Mouse (Mus musculus): ENCODE results near the gene Park7. TPM values are rescaled to one million over a fixed set of nuclear protein-coding genes. Genes with fewer than 3 reads are reported as not detected.

The Park7 gene
- total RNA-seq (2014; fragmentation: Nextera tagmentation) (339 and 364 TPM in 2 replicates), total RNA-seq (2017) (415 and 488 TPM in 2 replicates)

- ATAC-seq (replicated peaks; ENCODE audit: low FRiP score, low TSS enrichment, poor library complexity, severe bottlenecking): peak; percentile 90
Measured at GRCm38 (mm10) chr4:150914290-150914733, at the start of gene Park7, which contains the start of gene Tnfrsf9. Gene Park7 (minus strand): TSS chr4:150914437. Gene Tnfrsf9 (plus strand): TSS chr4:150914562.

- ATAC-seq (replicated peaks; ENCODE audit: low FRiP score, low TSS enrichment, poor library complexity, severe bottlenecking): no peak
Measured at GRCm38 (mm10) chr4:150963711-150964110, 49.5 kb upstream of the Park7 start.

- no peak for ATAC-seq (replicated peaks; ENCODE audit: low FRiP score, low TSS enrichment, poor library complexity, severe bottlenecking)
Measured at GRCm38 (mm10) chr4:150962231-150962630, 48.0 kb upstream of the Park7 start.

- ATAC-seq (replicated peaks; ENCODE audit: low FRiP score, low TSS enrichment, poor library complexity, severe bottlenecking): no peak
Measured at GRCm38 (mm10) chr4:150958536-150958935, 44.3 kb upstream of the Park7 start.

GRCm38 (mm10) chr4:150957106-150957458 lies 42.8 kb upstream of the Park7 start:
- ATAC-seq (replicated peaks; ENCODE audit: low FRiP score, low TSS enrichment, poor library complexity, severe bottlenecking): no peak

GRCm38 (mm10) chr4:150956369-150957105 lies 42.3 kb upstream of the Park7 start:
- ATAC-seq (replicated peaks; ENCODE audit: low FRiP score, low TSS enrichment, poor library complexity, severe bottlenecking): no peak

- no peak for ATAC-seq (replicated peaks; ENCODE audit: low FRiP score, low TSS enrichment, poor library complexity, severe bottlenecking)
Measured at GRCm38 (mm10) chr4:150950972-150951371, 36.7 kb upstream of the Park7 start.

- ATAC-seq (replicated peaks; ENCODE audit: low FRiP score, low TSS enrichment, poor library complexity, severe bottlenecking): no peak
Measured at GRCm38 (mm10) chr4:150944707-150945106, 30.5 kb upstream of the Park7 start.

- no peak for ATAC-seq (replicated peaks; ENCODE audit: low FRiP score, low TSS enrichment, poor library complexity, severe bottlenecking)
Measured at GRCm38 (mm10) chr4:150939991-150940651, 25.9 kb upstream of the Park7 start.

GRCm38 (mm10) chr4:150938063-150938452 lies 23.8 kb upstream of the Park7 start:
- no peak for ATAC-seq (replicated peaks; ENCODE audit: low FRiP score, low TSS enrichment, poor library complexity, severe bottlenecking)

GRCm38 (mm10) chr4:150937293-150938062 lies 23.2 kb upstream of the Park7 start:
- no peak for ATAC-seq (replicated peaks; ENCODE audit: low FRiP score, low TSS enrichment, poor library complexity, severe bottlenecking)

GRCm38 (mm10) chr4:150933503-150933902 lies 19.3 kb upstream of the Park7 start:
- no peak for ATAC-seq (replicated peaks; ENCODE audit: low FRiP score, low TSS enrichment, poor library complexity, severe bottlenecking)

GRCm38 (mm10) chr4:150927789-150928188 lies 13.6 kb upstream of the Park7 start:
- ATAC-seq (replicated peaks; ENCODE audit: low FRiP score, low TSS enrichment, poor library complexity, severe bottlenecking): no peak

- ATAC-seq (replicated peaks; ENCODE audit: low FRiP score, low TSS enrichment, poor library complexity, severe bottlenecking): no peak
Measured at GRCm38 (mm10) chr4:150926924-150927705, 12.9 kb upstream of the Park7 start.

- ATAC-seq (replicated peaks; ENCODE audit: low FRiP score, low TSS enrichment, poor library complexity, severe bottlenecking): peak; percentile 40; the same call in 1 of the 2 replicates
Measured at GRCm38 (mm10) chr4:150925923-150926322, 11.7 kb upstream of the Park7 start.

- no peak for ATAC-seq (replicated peaks; ENCODE audit: low FRiP score, low TSS enrichment, poor library complexity, severe bottlenecking)
Measured at GRCm38 (mm10) chr4:150924936-150925335, 10.7 kb upstream of the Park7 start.

- ATAC-seq (replicated peaks; ENCODE audit: low FRiP score, low TSS enrichment, poor library complexity, severe bottlenecking): peak; percentile 48
Measured at GRCm38 (mm10) chr4:150924308-150924707, 10.1 kb upstream of the Park7 start.

- ATAC-seq (replicated peaks; ENCODE audit: low FRiP score, low TSS enrichment, poor library complexity, severe bottlenecking): no peak
Measured at GRCm38 (mm10) chr4:150921206-150921605, 7.0 kb upstream of the Park7 start.

GRCm38 (mm10) chr4:150917336-150918027 lies 3.2 kb upstream of the Park7 start:
- ATAC-seq (replicated peaks; ENCODE audit: low FRiP score, low TSS enrichment, poor library complexity, severe bottlenecking): no peak
